Mouse (Mus musculus): ENCODE results near the gene Tmie.
"Not testable (repeated sequence)": the region's sequence is repeated elsewhere in the genome, so short reads cannot be mapped to it uniquely, and the experiment has no call there.

The Tmie gene

DNA sequence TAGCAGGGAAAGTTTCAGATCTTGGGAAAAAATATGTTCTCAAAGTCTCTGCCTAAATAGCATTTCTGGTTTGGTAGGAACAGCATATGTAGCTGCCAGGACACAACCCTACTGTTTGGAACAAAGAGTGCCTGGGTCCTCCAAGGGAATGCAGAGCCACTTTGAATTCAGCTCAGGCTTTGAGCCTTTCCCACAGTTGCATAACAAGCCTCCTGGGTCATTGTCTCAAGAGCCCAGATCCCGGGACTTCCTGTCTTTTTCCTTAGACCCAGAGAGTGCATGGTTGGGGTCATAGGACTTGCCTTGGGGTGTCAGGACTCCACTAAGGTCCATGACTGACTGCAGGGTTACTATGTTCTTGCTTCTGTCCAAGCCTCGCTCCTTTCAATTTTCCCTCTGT is 43.8 kb downstream of the Tmie start:
- no peak for DNase-seq (ENCODE audit: low read depth)

DNA sequence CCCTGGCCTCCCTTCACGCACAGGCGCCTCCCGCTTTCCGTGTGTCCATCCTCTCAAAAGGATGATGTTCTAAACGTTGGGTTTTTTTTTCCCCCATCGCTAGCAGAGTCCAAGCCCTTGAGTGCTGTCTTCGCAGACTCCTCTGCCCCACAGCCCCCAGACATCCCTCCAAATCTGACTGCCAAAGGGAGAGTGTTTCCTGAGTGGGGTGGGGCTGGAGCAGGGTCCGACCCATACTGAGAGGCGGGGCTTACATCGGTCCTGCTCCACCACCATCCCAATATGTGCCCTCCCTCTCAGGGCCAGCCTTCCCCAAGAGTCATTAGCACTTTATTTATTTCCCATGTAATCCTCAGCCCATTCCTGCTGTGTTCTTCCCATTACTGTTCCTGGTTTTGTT is 45.0 kb downstream of the Tmie start:
- no peak for DNase-seq (ENCODE audit: low read depth)

DNA sequence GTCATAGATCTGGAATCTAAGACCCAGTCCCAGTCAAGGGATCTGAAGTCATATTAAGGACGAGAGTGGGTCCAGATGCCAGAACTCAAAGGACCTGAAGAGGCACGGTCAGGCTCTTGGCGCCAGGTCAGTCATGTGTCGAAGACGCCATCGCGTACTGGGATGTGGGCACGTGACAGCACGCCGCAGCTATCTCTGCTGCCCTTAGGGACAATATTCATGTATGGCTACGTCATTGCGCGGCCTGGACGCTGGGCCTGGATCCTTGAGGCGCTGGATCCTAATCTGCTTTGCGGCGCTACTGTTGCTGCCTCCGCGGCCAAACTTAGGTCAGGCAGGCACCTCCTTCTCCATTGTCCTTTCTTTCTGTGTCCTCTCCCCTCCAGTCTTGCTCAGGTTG is 45.5 kb downstream of the Tmie start, which contains the start of gene Prss45:
Prss45 (plus strand) TSS at position 178 of the 400 bp plus-strand sequence.
- DNase-seq (ENCODE audit: low read depth): no peak

DNA sequence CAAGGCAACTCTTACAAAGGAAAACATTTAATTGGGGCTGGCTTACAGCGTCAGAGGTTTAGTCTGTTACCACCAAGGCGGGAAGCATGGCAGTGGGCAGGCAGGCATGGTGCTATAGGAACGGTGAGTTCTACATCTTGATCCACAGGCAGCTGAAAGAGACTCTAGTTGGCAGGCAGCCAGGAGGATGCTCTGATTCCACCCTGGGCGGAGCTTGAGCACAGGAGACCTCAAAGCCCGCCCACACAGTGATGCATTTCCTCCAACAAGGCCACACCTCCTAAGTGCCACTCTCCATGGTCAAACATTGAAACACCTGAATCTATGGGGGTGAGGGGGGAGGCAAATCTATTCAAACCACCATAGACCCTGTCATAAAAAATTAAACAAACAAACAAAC is 46.9 kb downstream of the Tmie start:
- DNase-seq (ENCODE audit: low read depth): no peak

DNA sequence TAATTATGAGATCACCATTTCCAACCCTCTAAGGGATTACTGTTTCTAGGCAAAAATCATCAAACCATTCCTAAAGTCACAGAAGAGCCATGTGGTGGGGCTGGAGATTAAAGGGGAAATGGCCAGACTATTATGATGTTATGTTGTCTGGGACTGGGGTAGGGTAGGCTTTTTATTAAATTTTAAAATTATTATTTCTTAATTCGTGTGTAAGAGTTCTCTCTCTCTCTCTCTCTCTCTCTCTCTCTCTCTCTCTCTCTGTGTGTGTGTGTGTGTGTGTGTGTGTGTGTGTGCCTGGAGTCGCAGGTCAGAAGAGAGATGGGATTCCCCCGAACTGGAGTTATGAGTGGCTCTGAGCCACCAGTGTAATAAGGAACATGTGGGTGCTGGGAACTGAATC is 53.5 kb downstream of the Tmie start, which contains the start of gene Prss43:
Prss43 (plus strand) TSS at position 301 of the 400 bp plus-strand sequence.
- no peak for DNase-seq (ENCODE audit: low read depth)

DNA sequence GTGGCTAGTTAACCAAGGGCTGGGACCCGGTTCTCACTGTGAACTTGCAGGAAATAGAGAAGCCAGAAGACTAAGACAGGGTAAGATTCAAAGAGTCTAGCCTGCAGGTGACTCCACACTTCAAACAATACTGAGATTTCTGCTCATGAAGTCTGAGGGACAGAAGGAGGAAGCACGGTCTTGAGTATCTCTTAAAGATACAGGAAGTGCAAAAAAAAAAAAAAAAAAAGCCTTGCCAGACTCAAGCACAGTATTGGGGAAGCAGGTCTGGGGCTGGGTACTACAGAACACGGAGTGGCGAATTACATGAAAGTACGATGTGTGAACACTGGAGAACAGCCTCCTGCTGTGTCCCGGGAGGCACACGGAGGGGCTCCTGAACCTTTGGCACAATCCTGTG is 54.1 kb downstream of the Tmie start:
- no peak for DNase-seq (ENCODE audit: low read depth)

DNA sequence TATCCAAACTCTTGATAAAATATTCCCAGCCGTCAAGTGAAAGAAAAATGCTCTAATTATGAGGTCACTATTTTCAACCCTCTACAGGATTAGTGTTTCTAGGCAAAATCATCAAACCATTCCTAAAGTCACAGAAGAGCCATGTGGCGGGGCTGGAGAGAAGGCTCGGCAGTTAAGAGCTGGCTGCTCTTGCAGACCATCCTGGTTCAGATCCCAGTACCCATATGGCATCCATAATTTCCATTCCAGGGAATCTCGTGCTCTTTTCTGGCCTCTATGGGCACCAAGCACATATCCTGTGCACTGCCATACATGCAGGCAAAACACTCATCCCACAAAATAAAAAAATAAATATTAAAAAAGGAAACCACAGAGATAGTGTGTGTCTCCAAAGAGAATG is 54.5 kb downstream of the Tmie start:
- no peak for DNase-seq (ENCODE audit: low read depth)

DNA sequence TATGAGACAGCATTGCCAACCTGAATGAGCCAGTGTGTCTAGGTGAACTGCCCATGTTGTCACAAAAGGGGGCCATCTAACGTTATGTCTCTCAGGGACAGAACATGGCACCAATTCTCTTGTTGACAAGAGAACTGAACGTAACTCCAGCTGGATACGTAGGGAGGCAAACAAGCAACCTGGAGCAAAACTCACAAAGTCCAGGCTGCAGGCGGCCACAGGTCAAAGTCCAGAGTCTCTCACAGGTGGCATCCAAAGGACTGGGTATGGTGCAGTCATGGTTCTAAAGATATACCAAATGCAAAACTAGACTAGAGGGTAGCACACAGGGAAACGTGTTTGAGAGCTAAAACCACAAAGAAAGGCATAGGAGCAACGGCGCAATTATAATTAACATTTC is 58.5 kb downstream of the Tmie start:
- DNase-seq (ENCODE audit: low read depth): no peak

DNA sequence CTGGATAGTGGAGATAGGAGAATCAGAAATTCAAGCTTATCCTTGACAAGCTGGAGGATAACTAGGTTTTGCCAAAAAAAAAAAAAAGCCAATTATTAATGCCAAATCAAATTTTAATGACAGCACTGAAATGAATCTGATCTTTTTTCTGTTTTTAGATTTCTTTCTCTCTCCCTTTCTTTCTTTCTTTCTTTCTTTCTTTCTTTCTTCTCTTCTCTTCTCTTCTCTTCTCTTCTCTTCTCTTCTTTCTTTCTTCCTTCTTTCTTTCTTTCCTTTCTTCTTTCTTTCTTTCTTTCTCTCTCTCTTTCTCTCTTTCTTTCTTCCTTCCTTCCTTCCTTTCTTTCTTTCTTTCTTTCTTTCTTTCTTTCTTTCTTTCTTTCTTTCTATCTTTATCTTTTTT is 59.4 kb downstream of the Tmie start:
- DNase-seq (ENCODE audit: low read depth): not testable (repeated sequence)

Data from NIH3T3 (cell line).